Mouse (Mus musculus) ES-Bruce4 (cell line): Measurements from ENCODE around the gene Arid1b.

Source experiments
- CTCF ChIP-seq: IDR thresholded peaks from one replicate; pipeline ENCODE4 v1.8.1; 2011; ENCODE audit warnings: low read depth, low read length
- EP300 ChIP-seq: IDR thresholded peaks from 2 replicates; pipeline ENCODE4 v1.6.1; 2011; ENCODE audit warnings: low read depth, low read length; ENCODE audit not compliant: insufficient read depth
- POLR2A ChIP-seq: IDR thresholded peaks from one replicate; pipeline ENCODE4 v1.8.1; 2011; ENCODE audit warnings: low read length; ENCODE audit not compliant: insufficient read depth

DNA sequence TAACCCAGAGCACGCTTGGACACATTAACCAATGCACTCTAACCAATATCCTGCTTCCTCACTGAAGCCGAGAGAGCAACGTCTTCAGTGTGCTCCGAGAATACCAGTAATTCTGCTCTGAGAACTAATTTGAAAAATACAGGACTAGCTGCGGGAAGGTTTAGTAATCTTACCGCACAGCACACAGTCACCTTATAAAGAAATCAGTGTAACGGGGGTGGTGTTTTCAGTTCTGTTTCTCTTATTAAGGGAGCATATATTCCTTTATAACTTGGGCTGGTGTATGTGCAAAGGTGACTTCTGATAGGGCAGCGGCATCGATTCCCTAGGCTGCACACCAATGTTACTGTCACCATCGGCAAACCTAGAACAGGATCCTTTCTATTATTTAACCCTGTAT is 5.9 kb downstream of the Arid1b start:
- TF ChIP-seq POLR2A = no peak
- TF ChIP-seq EP300 = no peak
- no peak for TF ChIP-seq CTCF
